In genomic region chr15:83746311-83746710, GRCm38 (mm10) we compare ENCODE assay signal across 14 mouse cellular contexts. TPM values are rescaled to one million over a fixed set of nuclear protein-coding genes. Genes with fewer than 3 reads are reported as not detected.
DNase-seq lines count a peak whose midpoint lies in the region; ATAC-seq and TF ChIP-seq lines count a peak whose summit lies in the region.
"Had no signal": no experiment of that assay in that cellular context is flagged by ENCODE, and none has a peak within 500 bp of the region (broad histone marks: within the 10 kb centered on the region; RNA-seq: fewer than 3 reads in every experiment).

No protein-coding gene starts in this region.

- no peak overlapping the region for H3K4me3 ChIP-seq in kidney, embryonic 15.5 days (replicated peaks)
- H3K4me3 ChIP-seq in limb, embryonic 13.5 days, result no peak overlapping the region
- H3K4me3 ChIP-seq: hindbrain, embryonic 12.5 days had no signal

- no peak overlapping the region for H3K9ac ChIP-seq in kidney, embryonic 15.5 days
- no peak overlapping the region for H3K9ac ChIP-seq in limb, embryonic 13.5 days
- H3K9ac ChIP-seq: hindbrain, embryonic 12.5 days had no signal

- H3K4me2 ChIP-seq in kidney, embryonic 15.5 days, result peak overlapping the region; percentile 4; the same call in 1 of the 2 replicates
- H3K4me2 ChIP-seq in limb, embryonic 13.5 days (replicated peaks), result peak overlapping the region; percentile 3; the same call in 1 of the 2 replicates
- H3K4me2 ChIP-seq: hindbrain, embryonic 12.5 days had no signal

- peaks cover 17% of the 10 kb centered on the region for H3K4me1 ChIP-seq in kidney, embryonic 15.5 days
- H3K4me1 ChIP-seq in limb, embryonic 13.5 days, result peaks cover 32% of the 10 kb centered on the region

- CTCF ChIA-PET in Patski (lab: Charles Lee), result no interaction called here

- in situ Hi-C loops in Patski (cut with MboI; ENCODE audit: low pct_unique_long_range_greater_than_20kb), result no loop called here

- no peak overlapping the region for H3K27ac ChIP-seq in kidney, embryonic 15.5 days
- H3K27ac ChIP-seq in limb, embryonic 13.5 days, result peak overlapping the region; percentile 22; the same call in 1 of the 2 replicates
- H3K27ac ChIP-seq: hindbrain, embryonic 12.5 days had no signal

- no peak for DNase-seq in kidney, adult 18-20 months
- peak; percentile 22 for DNase-seq in Patski (ENCODE audit: low read depth, low spot score)
- DNase-seq in frontal cortex, adult 2 months (ENCODE audit: extremely low spot score in 1 of 2, low spot score in 1 of 2), result peak; percentile 87 to 91
- DNase-seq in urinary bladder, postnatal 4 days (ENCODE audit: low spot score in 2 of 2), result no peak
- no peak for DNase-seq in yolk sac, embryonic 10.5 days (ENCODE audit: low spot score)
- no peak for DNase-seq in spleen, adult 18-20 months
- DNase-seq: cerebellum, adult 11 months; embryo, embryonic 11 days; gastrocnemius, postnatal 10 days; lung, adult 2 months had no signal

- 27% methylated on average over 16 of the region's 16 CpGs for WGBS in kidney, embryonic 15.5 days
- 47% methylated on average over 16 of the region's 16 CpGs for WGBS in limb, embryonic 13.5 days

- POLR2A ChIA-PET in Patski (lab: Charles Lee), result no interaction called here

- no peaks in the 10 kb centered on the region for H3K9me3 ChIP-seq in kidney, embryonic 15.5 days (replicated peaks)
- no peaks in the 10 kb centered on the region for H3K9me3 ChIP-seq in limb, embryonic 13.5 days
- H3K9me3 ChIP-seq: hindbrain, embryonic 12.5 days had no signal

- no peak for TF ChIP-seq CTCF in Patski (IDR thresholded peaks at IDR 0.05)

- H3K36me3 ChIP-seq in kidney, embryonic 15.5 days, result no peaks in the 10 kb centered on the region
- no peaks in the 10 kb centered on the region for H3K36me3 ChIP-seq in limb, embryonic 13.5 days
- H3K36me3 ChIP-seq: hindbrain, embryonic 12.5 days had no signal

- H3K27me3 ChIP-seq in kidney, embryonic 15.5 days, result 0 out of 2 replicates have a peak, but pooled peaks cover 7% of the 10 kb centered on the region
- no peaks in the 10 kb centered on the region for H3K27me3 ChIP-seq in Patski
- H3K27me3 ChIP-seq in limb, embryonic 13.5 days, result 0 out of 2 replicates have a peak, but pooled peaks cover 11% of the 10 kb centered on the region
- H3K27me3 ChIP-seq: hindbrain, embryonic 12.5 days had no signal

- no peak for ATAC-seq in kidney, embryonic 15.5 days (replicated peaks; ENCODE audit: low FRiP score)
- ATAC-seq in Patski, result peak; percentile 26
- ATAC-seq in limb, embryonic 13.5 days (ENCODE audit: low FRiP score, low read depth), result no peak

RNA-seq across cellular contexts. Expression of gene Scube1, which starts 21.5 kb away (rescaled TPM):
- 5.1 and 6.1 TPM in 2 replicates for polyA plus RNA-seq in kidney, embryonic 15.5 days (2015; fragmentation: Nextera tagmentation; extraction: Ambion mirVana)
- polyA plus RNA-seq in Patski (2021), result 0.71 TPM
- 38.6 and 41.9 TPM in 2 replicates for polyA plus RNA-seq in frontal cortex, adult 2 months (2012; rRNA removed)
- polyA plus RNA-seq in limb, embryonic 13.5 days (2015; fragmentation: Nextera tagmentation; extraction: Ambion mirVana), result 18.5 and 22.0 TPM in 2 replicates

RNA-seq across cellular contexts. Expression of gene Mpped1, which starts 33.0 kb away (rescaled TPM):
- polyA plus RNA-seq in kidney, embryonic 15.5 days (2015; fragmentation: Nextera tagmentation; extraction: Ambion mirVana), result 0.41 and 0.70 TPM in 2 replicates
- not detected for polyA plus RNA-seq in Patski (2021)
- polyA plus RNA-seq in frontal cortex, adult 2 months (2012; rRNA removed), result 127 and 144 TPM in 2 replicates
- polyA plus RNA-seq in limb, embryonic 13.5 days (2015; fragmentation: Nextera tagmentation; extraction: Ambion mirVana), result 8.0 and 9.3 TPM in 2 replicates
- polyA plus RNA-seq: large intestine, adult 2 months; lung, adult 2 months had no signal

Comparison
In these comparisons a context has a peak if more than half of its experiments do, and no peak if none do; other contexts are left out.
1. DNase-seq: peak in Patski (single experiment) and frontal cortex, adult 2 months (2 of 2); none in kidney, adult 18-20 months (single experiment), urinary bladder, postnatal 4 days (0 of 2), yolk sac, embryonic 10.5 days (single experiment) and spleen, adult 18-20 months (0 of 2).
2. RNA of gene Mpped1, which starts 33.0 kb away (polyA plus RNA-seq): 127 to 144 TPM in frontal cortex, adult 2 months; 8.0 to 9.3 TPM in limb, embryonic 13.5 days, 0.41 to 0.70 TPM in kidney, embryonic 15.5 days and not detected in Patski (single experiment); every median in the first group is over 10 times any median in the second.